Mouse (Mus musculus) spleen, adult 12 weeks (tissue): ENCODE measurements at regions not wholly inside any gene's neighbourhood (a gene's known extent, or its start where the extent isn't known, plus 50 kb on each side); places are given as distances from the start of the nearest gene placed in this dataset.
A peak's percentile ranks its signal among the peaks of the same experiment; 100 is the strongest.
"Not testable (repeated sequence)": the region's sequence is repeated elsewhere in the genome, so short reads cannot be mapped to it uniquely, and the experiment has no call there.

Source experiments
- DNase-seq: peaks from one replicate; pipeline ENCODE4 v3.0.0; 2022; ENCODE audit warnings: low spot score

GRCm38 (mm10) chr10:119099092-119099792 is 140.6 kb downstream of the Cand1 start:
- no peak for DNase-seq

- DNase-seq: no peak
These were observed 145.7 kb downstream of the Cand1 start for GRCm38 (mm10) chr10:119094166-119094565.

GRCm38 (mm10) chr10:119087886-119088285 is 152.0 kb downstream of the Cand1 start:
- DNase-seq: no peak

GRCm38 (mm10) chr10:119087071-119087665 is 152.7 kb downstream of the Cand1 start:
- DNase-seq: no peak

- no peak for DNase-seq
These were observed 153.4 kb downstream of the Cand1 start for GRCm38 (mm10) chr10:119086450-119086849.

- DNase-seq: no peak
These were observed 156.4 kb downstream of the Cand1 start for GRCm38 (mm10) chr10:119083431-119083830.

GRCm38 (mm10) chr10:119082861-119083260 is 157.0 kb downstream of the Cand1 start:
- DNase-seq: no peak

GRCm38 (mm10) chr10:119081766-119082165 is 158.1 kb downstream of the Cand1 start:
- not testable (repeated sequence) for DNase-seq

GRCm38 (mm10) chr10:119076100-119076566 is 163.7 kb downstream of the Cand1 start:
- DNase-seq: no peak

GRCm38 (mm10) chr10:119074887-119075286 is 165.0 kb downstream of the Cand1 start:
- DNase-seq: no peak

GRCm38 (mm10) chr10:119073991-119074390 is 165.9 kb downstream of the Cand1 start:
- no peak for DNase-seq

- no peak for DNase-seq
These were observed 170.4 kb downstream of the Cand1 start for GRCm38 (mm10) chr10:119069410-119069809.

- DNase-seq: no peak
These were observed 172.0 kb downstream of the Cand1 start for GRCm38 (mm10) chr10:119067838-119068237.

GRCm38 (mm10) chr10:119067366-119067765 is 172.5 kb downstream of the Cand1 start:
- no peak for DNase-seq

- DNase-seq: peak; percentile 34
These were observed 173.9 kb downstream of the Cand1 start for GRCm38 (mm10) chr10:119065974-119066373.

GRCm38 (mm10) chr10:119065133-119065817 is 174.6 kb downstream of the Cand1 start:
- DNase-seq: no peak

- DNase-seq: no peak
These were observed 175.6 kb downstream of the Cand1 start for GRCm38 (mm10) chr10:119064218-119064617.

- no peak for DNase-seq
These were observed 176.6 kb downstream of the Cand1 start for GRCm38 (mm10) chr10:119063209-119063699.

- DNase-seq: no peak
These were observed 177.8 kb downstream of the Cand1 start for GRCm38 (mm10) chr10:119061958-119062599.

- DNase-seq: no peak
These were observed 178.5 kb downstream of the Cand1 start for GRCm38 (mm10) chr10:119061349-119061850.

- no peak for DNase-seq
These were observed 181.3 kb downstream of the Cand1 start for GRCm38 (mm10) chr10:119058493-119059020.
